Mouse (Mus musculus) MEL (cell line): ENCODE data around the gene Olfr780.
"Not testable (repeated sequence)": the region's sequence is repeated elsewhere in the genome, so short reads cannot be mapped to it uniquely, and the experiment has no call there.

Source experiments
- CHD2 ChIP-seq: IDR thresholded peaks from 2 replicates; pipeline ENCODE4 v1.6.1; 2011; ENCODE audit warnings: low read length, improper control_type of control experiment
- CTCF ChIP-seq, 3 experiments: IDR thresholded peaks in 2 of 3; conservative IDR thresholded peaks in 1 of 3; 2 replicates each; pipeline ENCODE4 v1.5.1; 2011 to 2012; ENCODE audit warnings: low read length in 3 of 3, low read depth in 2 of 3, mild to moderate bottlenecking in 2 of 3, improper control_type of control experiment in 1 of 3, inconsistent platforms in 1 of 3, mixed read lengths in 1 of 3, moderate library complexity in 1 of 3; ENCODE audit not compliant: control insufficient read depth in 1 of 3, insufficient read depth in 1 of 3, poor library complexity in 1 of 3, severe bottlenecking in 1 of 3
- ZMIZ1 ChIP-seq: IDR thresholded peaks from 2 replicates; pipeline ENCODE4 v1.6.1; 2012; ENCODE audit warnings: low read depth, mild to moderate bottlenecking, inconsistent platforms, low read length, improper control_type of control experiment, moderate library complexity

DNA sequence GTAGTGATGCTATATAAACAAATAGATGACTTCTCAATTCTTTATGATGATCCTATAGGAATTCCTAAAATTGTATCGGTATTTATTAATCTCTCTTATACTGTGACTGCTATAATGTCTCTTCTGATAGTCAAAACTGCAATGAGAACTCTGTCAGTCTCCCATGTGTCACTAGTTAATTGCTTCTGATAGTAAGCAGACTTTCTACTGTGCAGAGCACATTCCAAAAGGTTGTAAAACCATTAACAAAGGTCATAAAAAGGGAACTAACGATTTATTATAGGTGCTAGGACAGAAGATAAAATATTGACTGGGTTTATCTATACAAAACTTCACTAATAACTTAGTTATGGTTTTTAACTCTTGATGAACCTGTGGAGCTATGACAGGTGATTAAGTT lies 34.6 kb downstream of the Olfr780 start:
- TF ChIP-seq CTCF (IDR thresholded peaks at IDR 0.05 in 2 of 3, conservative IDR thresholded peaks at IDR 0.05 in 1 of 3; ENCODE audit: control insufficient read depth in 1 of 3, insufficient read depth in 1 of 3, low read depth in 2 of 3, low read length in 3 of 3, poor library complexity in 1 of 3, severe bottlenecking in 1 of 3); ZMIZ1; CHD2: not testable (repeated sequence)
